Mouse (Mus musculus) CD4-positive helper T cell, adult 2 months (primary cell): ENCODE measurements at regions not wholly inside any gene's neighbourhood (a gene's known extent, or its start where the extent isn't known, plus 50 kb on each side); places are given as distances from the start of the nearest gene placed in this dataset.

Source experiments
- DNase-seq: peaks from one replicate; pipeline ENCODE4 v3.0.0-alpha.2; 2012; ENCODE audit warnings: low read depth, missing footprints, low spot score

GRCm38 (mm10) chr13:16669281-16669680, 657.6 kb downstream of the Inhba start:
- DNase-seq, result no peak

GRCm38 (mm10) chr13:16670047-16670733, 658.5 kb downstream of the Inhba start:
- DNase-seq, result no peak

- no peak for DNase-seq
Measured at GRCm38 (mm10) chr13:16670736-16671135, 659.1 kb downstream of the Inhba start.

DNA sequence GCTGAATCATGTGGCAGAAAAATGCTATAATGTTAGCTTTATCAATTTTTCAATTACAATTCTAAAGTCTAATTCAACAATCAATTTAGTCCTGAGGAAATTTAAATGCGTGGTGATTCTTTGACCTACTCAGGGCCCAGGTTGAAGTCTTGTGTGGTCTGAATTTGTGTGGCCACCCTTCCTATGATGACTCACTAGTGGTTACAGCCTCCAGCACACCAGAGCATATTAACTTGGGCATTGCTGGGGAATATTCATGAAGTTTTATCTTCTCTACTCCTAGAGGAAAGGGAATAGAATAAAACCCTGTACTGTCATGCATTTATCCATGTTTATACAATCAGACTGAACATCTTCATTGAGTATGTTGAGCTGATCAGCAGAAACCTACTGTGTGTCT, 665.2 kb downstream of the Inhba start:
- DNase-seq, result no peak

GRCm38 (mm10) chr13:16678246-16679024, 666.8 kb downstream of the Inhba start:
- no peak for DNase-seq

DNA sequence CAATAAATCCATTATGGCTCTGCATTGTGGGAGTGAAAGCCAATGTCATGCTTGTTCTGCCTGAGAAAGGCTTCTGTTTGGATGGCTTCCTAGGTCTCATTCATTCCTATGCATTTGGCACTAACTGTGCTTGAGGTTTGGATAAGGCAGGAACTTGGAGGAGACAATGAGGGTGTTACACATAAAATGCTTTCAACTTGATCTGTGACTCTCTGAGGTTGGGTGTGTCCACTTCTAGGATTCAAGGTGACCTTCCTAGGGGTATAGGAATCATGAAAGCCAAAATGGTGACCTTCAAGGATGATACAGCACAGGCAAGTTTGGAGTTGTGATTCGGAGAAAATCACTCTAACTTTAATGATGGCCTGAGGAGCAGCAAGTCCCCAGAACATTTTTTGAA, 682.5 kb downstream of the Inhba start:
- DNase-seq, result no peak

DNA sequence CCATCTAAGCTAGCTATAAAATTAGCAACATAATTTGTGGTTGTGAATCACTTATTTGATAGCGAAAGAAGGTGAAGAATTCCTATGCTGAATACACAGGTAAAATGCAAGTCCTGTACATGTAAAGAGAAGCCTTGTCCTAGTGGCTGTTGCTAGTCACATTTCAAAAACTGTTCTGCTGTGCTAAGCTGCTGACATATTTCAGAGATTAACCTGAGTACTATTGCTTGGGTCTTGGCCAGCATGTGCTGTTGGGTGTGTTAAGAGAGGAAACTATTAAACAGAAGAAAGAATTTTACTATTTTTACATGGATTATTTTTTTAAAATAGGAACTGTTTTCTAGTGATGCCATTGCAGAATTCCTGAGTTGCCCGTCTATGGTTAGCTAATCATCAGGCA, 689.3 kb downstream of the Inhba start:
- no peak for DNase-seq

DNA sequence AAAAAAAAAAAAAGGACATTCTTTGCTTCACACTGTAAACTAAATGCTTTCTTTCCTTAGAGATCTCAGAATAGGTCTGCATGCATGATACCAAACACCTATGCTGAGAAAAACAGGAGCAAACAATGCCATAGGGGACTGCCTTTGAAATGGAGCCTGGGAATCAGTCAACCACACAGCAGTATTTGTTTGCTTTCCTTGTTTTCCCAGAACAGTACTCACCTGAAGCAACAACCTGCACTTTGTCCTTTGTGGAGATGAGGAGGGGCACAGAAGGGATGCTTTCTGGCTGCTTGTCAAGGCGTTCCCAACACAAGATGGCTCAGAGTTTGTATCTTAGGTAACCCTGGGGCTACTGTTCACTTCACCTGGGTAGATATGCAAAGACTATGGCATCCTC, 690.5 kb downstream of the Inhba start:
- DNase-seq, result no peak

- DNase-seq, result no peak
Measured at GRCm38 (mm10) chr13:16705217-16706104, 693.8 kb downstream of the Inhba start.

DNA sequence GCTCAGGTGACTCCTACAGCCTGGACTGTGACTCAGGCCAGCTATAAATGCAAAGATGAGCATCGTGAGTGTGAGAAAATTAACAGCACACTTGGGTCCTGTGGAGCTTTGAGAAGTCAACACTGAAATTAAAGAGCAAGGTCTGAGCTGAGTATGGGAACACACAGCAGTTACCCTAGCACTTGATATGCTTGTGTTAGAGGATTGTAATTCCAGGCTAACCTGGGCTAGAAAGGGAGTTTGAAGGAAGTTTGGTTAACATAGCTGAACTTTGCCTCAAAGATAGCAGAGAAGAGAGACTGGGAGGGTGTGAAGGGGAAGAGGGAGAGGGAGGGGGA, 694.4 kb downstream of the Inhba start:
- DNase-seq, result no peak

DNA sequence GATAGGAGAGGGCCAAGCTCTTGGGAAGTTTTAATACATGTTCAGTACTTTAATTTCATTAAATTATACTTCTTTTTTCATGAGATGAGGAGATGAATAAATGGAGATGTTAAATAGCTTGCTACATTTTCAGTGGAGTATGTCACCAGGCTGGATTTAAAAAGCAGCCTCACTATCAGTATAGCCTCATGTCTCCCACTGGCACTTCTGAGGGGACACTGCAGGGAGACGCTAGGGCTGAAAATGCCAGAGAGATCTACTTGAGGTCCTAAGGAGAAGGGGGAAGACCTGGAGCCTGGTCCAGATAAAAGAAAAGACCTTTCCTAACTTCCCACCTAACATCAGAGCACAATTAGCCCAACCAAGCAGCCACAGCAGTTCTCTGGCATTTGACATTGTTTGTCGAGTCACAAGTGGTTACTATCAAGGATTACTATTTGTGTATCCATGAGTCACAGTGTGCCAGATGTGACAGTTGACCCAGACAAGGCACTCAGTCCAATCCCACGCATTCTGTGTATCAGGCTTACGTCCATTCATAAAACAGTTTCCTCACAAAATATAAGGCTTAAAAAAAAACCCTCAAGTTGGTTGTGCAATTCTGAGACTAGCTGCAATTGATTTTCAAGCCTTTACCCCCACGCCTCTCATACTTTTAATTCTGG, 703.8 kb downstream of the Inhba start:
- DNase-seq, result no peak

DNA sequence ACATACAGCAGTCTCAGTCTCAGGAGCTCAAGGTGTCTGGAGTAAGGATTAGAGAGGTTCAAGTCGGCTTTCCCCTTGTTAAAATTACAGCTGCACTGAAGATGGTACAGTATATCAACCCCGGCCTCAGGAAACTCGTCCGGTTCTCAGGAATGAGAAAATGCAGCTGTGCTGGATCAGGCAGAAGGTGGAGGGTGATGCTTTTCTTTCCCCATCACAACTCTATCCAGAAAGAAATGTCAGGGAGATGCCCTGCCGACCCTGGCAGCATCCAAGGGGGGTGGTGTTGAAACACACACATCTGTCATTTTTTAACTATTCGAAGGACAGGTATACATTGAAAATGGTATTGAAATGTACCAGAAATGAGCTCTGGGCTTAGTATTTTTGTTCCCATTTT, 704.7 kb downstream of the Inhba start:
- no peak for DNase-seq

- DNase-seq, result no peak
Measured at GRCm38 (mm10) chr13:16716796-16717749, 705.4 kb downstream of the Inhba start.

DNA sequence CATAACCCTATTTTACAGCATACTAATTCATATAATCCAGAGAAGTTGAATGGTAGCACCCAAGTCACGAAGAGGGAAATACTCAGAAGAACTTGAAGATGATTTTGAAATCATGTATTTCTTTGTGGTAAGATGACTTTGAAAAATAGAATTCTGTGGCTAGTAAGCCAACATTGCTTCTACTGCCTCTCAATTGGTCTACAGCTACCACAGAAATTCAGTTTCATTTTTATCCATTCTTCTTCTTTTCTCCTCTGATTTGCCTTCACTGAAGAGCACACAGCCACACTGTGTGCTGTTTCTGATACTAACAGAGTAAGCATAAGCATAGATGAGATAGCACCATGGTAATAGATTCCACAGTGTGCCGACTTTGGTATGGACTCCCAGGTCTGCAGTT, 708.4 kb downstream of the Inhba start:
- DNase-seq, result no peak

- no peak for DNase-seq
Measured at GRCm38 (mm10) chr13:16725350-16725749, 713.7 kb downstream of the Inhba start.

- DNase-seq, result no peak
Measured at GRCm38 (mm10) chr13:16738313-16738712, 726.7 kb downstream of the Inhba start.

DNA sequence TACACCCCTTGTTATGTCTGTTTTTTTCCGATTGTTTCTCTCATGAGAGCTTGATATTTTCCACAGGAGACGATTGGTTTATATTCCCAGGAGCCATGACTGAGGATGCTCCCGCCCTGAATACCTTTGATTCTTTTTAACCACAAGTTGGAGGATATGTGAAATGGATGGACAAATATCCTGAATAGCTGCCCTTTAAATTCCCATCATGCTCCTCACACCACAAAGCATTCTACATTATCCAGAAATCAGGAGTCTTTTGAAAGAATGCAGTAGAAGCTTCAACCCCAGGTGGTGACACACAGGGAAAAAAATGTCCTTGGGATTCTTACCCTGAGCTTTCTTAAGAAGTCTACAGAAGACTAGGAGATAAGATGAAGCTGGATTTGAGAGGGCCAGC, 727.9 kb downstream of the Inhba start:
- no peak for DNase-seq

- DNase-seq, result no peak
Measured at GRCm38 (mm10) chr13:16744237-16744636, 732.6 kb downstream of the Inhba start.

- DNase-seq, result no peak
Measured at GRCm38 (mm10) chr13:16745644-16746043, 734.0 kb downstream of the Inhba start.

DNA sequence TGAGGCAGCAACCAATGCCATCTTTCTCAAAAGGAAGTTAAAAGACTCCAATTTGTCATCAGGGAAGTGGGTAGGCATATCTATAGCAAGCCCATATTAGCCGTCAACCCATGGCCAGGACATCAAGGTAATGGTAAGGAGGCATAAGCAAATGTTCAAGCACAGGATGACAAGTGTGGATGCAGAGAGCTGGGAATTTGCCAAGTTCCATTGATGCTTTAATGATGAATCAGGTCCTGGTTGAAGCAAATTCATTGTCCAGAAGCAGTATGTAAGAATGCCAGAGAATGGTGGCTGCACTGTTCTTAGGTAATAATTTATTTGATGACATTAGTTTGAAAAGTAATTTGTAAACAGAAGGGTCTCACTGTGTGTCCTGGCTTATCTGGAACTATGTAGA, 734.8 kb downstream of the Inhba start:
- DNase-seq, result no peak

GRCm38 (mm10) chr13:16756264-16756663, 744.6 kb downstream of the Inhba start:
- no peak for DNase-seq
